Mouse (Mus musculus) cerebellum, adult 2 months (tissue): ENCODE measurements at regions not wholly inside any gene's neighbourhood (a gene's known extent, or its start where the extent isn't known, plus 50 kb on each side); places are given as distances from the start of the nearest gene placed in this dataset.

Source experiments
- DNase-seq, 2 experiments: peaks; one replicate each; pipeline ENCODE4 v3.0.0; 2021
- H3K27ac ChIP-seq: fragments of 200-500 bp; 2 replicates; pipeline ENCODE4 v1.5.1; 2012; ENCODE audit warnings: low read length, control low read depth, inconsistent platforms; ENCODE audit not compliant: insufficient read depth
- H3K27me3 ChIP-seq: fragments of 200-500 bp; 2 replicates; pipeline ENCODE4 v1.6.1; 2012; ENCODE audit warnings: inconsistent platforms, mild to moderate bottlenecking, low read length, moderate library complexity; ENCODE audit not compliant: control insufficient read depth, insufficient read depth
- H3K4me1 ChIP-seq: fragments of 200-500 bp; 2 replicates; pipeline ENCODE4 v1.6.1; 2011; ENCODE audit warnings: low read length; ENCODE audit not compliant: control insufficient read depth, insufficient read depth
- H3K4me3 ChIP-seq: fragments of 200-500 bp; replicated peaks from 2 replicates; pipeline ENCODE3; 2011; ENCODE audit warnings: mild to moderate bottlenecking, low read depth, low read length, control low read depth; ENCODE audit not compliant: insufficient read depth
- CTCF ChIP-seq: fragments of 200-500 bp; IDR thresholded peaks from 2 replicates; pipeline ENCODE4 v1.5.1; 2011; ENCODE audit warnings: low read depth, mild to moderate bottlenecking, control low read depth, low read length, moderate library complexity, borderline replicate concordance; ENCODE audit not compliant: insufficient read depth
- POLR2A ChIP-seq: fragments of 200-500 bp; IDR thresholded peaks from 2 replicates; pipeline ENCODE4 v1.6.1; 2011; ENCODE audit warnings: low read length, control low read depth, borderline replicate concordance; ENCODE audit not compliant: insufficient read depth
- WGBS: fragments of 180-500 bp; shearing (Covaris S2); methylation state at CpG from one replicate; pipeline ENCODE4 v1.1.7; 2018; 5-methylcytosine and 5-hydroxymethylcytosine counted together

DNA sequence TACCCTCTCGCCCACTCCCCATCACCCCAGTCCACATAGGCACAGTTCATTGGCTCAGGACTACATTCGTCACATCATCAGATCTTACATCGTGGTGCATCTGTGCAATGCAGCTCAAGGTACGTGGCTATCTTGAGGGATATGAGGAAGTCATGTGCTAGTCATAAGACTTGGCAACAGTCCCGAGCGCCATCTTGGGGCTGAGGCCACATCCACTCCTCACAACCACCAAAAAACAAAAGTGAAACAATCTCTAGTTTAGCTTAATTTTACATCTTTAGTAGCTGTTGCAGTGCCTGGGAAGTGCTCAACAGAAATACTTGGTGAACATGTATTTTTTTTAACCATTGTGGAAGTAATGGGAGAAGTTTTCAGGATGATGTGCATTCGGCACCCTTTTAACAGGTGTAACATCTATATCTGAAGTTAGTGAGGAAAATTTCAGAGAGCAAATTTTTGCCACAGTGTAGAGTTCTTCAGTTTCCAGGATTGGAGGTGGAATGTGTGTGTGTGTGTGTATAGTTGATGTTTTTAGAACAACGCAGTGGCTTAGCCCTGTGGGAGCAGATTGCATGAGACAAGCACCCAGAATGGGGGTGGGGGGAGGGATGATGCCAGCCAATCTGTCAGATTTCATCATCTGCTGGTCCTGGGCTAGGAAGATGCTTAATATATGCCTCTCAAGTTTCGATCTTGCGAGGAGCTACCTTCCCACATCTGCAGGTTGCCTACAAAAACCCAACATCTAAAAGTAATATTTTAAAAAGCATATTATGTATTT is 716.4 kb upstream of the 4930444P10Rik start:
- H3K27ac ChIP-seq: no peak overlapping the region
- H3K4me3 ChIP-seq: no peak overlapping the region
- no peak for DNase-seq
- TF ChIP-seq CTCF (no peak), POLR2A (no peak)
- H3K27me3 ChIP-seq: no peaks in the 10 kb centered on the region
- peaks cover 5% of the 10 kb centered on the region; the same call in 1 of the 2 replicates for H3K4me1 ChIP-seq
- WGBS: 65% methylated on average over 10 of the region's 10 CpGs

DNA sequence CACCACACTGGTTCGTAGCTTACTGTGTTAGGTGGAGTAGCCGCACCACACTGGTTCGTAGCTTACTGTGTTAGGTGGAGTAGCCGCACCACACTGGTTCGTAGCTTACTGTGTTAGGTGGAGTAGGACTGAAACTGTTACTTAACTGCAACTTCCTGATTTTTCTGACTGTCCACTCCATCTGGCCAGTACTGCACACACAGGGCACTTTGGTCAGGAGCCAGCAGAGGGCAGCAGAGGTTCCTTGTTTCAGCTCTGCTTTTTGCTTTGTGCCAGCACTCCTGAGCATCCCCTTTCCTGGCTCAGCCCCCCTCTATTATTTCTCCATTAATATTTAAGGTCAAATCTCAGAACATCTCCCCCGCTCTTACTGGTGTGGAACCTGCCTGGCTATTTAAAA is 705.2 kb upstream of the 4930444P10Rik start:
- no peaks in the 10 kb centered on the region for H3K4me1 ChIP-seq
- 72% methylated on average over 6 of the region's 6 CpGs for WGBS
- H3K4me3 ChIP-seq: no peak overlapping the region
- DNase-seq: peak; percentile 82 to 91
- no peaks in the 10 kb centered on the region for H3K27me3 ChIP-seq
- TF ChIP-seq CTCF (peak; percentile 93), POLR2A (no peak)
- H3K27ac ChIP-seq: no peak overlapping the region

DNA sequence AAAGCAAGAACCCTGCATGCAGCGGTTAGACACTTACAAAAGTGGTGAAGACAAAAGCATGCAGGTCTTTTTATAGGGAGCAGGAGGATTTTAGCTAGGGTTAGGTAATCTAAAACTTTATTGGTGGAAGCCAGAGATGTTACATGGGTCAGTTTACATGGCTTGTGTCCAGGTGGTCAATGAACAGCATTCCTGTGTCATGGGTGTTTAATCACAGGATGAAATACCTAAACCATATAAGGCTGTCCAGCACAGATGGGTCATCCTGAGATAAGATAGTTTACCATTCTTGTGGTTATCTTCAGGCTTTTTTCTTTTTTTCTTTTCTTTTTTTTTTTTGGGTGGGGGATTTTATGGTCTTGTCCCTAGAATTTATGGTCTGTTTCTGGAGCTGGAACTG is 703.3 kb upstream of the 4930444P10Rik start:
- no peak overlapping the region for H3K4me3 ChIP-seq
- H3K27me3 ChIP-seq: no peaks in the 10 kb centered on the region
- H3K4me1 ChIP-seq: no peaks in the 10 kb centered on the region
- TF ChIP-seq CTCF (no peak), POLR2A (no peak)
- no peak for DNase-seq
- no peak overlapping the region for H3K27ac ChIP-seq
- WGBS: 93% methylated on average over 1 of the region's 1 CpGs

DNA sequence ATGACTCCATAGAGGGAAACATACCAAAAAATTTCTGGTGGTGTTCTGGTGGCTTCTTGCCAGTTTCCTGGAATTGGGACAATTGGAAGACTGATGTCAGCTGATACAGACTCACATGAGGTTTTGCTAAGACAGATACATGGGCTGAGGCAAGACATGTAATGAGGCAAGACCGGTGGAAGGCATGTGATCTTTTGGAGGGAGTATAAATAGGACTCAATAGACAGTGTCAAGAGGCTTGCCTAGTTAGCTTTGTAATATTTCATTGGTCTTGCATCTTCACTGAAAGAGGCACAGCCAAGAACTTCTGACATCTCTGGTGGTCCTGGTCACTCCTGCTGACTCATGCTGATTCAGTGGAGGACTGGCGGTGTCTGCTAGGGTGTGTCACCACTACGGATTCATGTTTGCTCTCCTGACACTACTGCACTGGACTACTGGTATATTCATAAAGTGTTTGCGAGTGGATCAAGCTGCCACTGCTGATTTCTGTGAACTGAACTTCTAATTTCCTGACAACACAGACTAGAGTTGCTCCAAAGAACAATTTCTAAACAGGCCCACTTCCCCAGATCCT is 697.7 kb upstream of the 4930444P10Rik start:
- Histone ChIP-seq H3K4me3 (no peak overlapping the region), H3K4me1 (no peaks in the 10 kb centered on the region), H3K27ac (no peak overlapping the region), H3K27me3 (no peaks in the 10 kb centered on the region)
- TF ChIP-seq POLR2A (no peak), CTCF (no peak)
- DNase-seq: no peak
- WGBS: 93% methylated on average over 4 of the region's 4 CpGs

DNA sequence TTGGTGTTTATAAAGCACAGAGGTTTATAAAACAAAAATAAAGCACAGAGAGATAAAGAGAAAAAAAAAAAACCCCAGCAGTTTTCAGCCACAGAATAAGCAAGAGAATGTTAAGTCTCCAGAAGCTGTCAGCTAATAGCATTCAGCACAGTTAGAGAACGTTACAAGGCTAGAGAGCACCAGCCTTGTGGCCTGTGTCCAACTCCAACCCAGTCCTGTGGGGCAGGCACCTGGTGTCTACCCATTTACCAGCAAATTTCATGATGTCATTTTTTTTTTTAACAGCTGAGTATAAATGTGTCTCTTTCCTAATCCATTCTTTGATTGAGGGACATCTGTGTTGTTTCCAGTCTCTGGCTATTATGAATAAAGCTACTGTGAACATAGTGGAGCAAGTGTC is 686.7 kb upstream of the 4930444P10Rik start:
- H3K4me3 ChIP-seq: no peak overlapping the region
- H3K27ac ChIP-seq: no peak overlapping the region
- H3K4me1 ChIP-seq: no peaks in the 10 kb centered on the region
- DNase-seq: peak; percentile 44 to 71
- H3K27me3 ChIP-seq: no peaks in the 10 kb centered on the region
- TF ChIP-seq POLR2A (no peak), CTCF (no peak)
- WGBS: 3% methylated on average over 1 of the region's 1 CpGs

DNA sequence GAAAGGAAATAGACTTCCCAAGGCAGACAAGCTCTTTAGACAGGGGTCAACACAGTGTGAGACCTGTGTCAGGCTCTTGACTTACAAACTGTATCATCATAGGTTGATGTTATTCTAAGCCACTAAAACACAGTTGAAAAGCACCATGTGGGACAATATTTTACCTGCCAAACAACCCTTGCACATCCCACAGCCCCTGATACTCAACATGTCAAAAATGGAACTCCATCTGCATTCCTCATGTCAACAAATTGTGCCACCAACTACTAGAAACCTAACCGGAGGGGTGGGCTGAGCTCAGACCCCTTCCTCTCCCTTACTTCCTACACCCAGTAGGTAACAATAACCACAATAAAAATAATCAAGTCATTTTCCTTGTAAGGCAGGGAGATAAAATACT is 667.8 kb upstream of the 4930444P10Rik start:
- TF ChIP-seq POLR2A (no peak), CTCF (no peak)

More for the DNA sequence above, 667.8 kb upstream of the 4930444P10Rik start:
- Histone ChIP-seq H3K27me3 (no peaks in the 10 kb centered on the region), H3K27ac (no peak overlapping the region), H3K4me1 (no peaks in the 10 kb centered on the region), H3K4me3 (no peak overlapping the region)
- no peak for DNase-seq
- 89% methylated on average over 1 of the region's 1 CpGs for WGBS
